ENCODE assay signal across 17 mouse cellular contexts in the genomic region with DNA sequence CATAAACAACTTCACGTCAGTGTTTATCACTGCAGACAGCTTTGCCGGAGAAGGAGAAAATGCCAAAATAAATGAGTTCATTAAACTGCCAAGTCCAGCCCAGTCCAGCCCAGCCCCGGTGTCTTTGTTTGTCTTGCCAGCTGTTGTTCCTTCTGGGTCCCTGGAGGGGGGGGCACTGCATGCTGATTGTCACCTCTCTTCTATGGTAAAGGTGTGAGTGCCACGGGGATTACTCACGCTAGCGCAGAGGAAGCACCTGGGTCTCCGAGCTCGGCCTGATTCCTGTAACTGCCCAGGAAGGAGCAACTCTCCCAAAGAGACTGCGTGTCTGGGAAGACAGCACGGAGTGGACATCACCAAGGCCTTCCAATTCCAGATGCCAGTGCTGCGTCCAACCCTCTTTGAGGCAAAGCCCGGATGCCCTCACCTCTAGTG. TPM values are rescaled to one million over a fixed set of nuclear protein-coding genes. Genes with fewer than 3 reads are reported as not detected.
DNase-seq lines count a peak whose midpoint lies in the region; ATAC-seq and TF ChIP-seq lines count a peak whose summit lies in the region.
"Had no signal": no experiment of that assay in that cellular context is flagged by ENCODE, and none has a peak within 500 bp of the region (broad histone marks: within the 10 kb centered on the region; RNA-seq: fewer than 3 reads in every experiment).

No protein-coding gene starts in this region.

- TF ChIP-seq EP300 in stomach, postnatal 0 days (optimal IDR thresholded peaks at IDR 0.05): no peak

- H3K4me2 ChIP-seq in limb, embryonic 12.5 days: peak overlapping the region; percentile 22; the same call in 1 of the 2 replicates
- no peak overlapping the region for H3K4me2 ChIP-seq in stomach, postnatal 0 days (replicated peaks; ENCODE audit: low read depth)
- H3K4me2 ChIP-seq: heart, embryonic 13.5 days; liver, embryonic 11.5 days had no signal

- peak overlapping the region; percentile 78 for H3K27ac ChIP-seq in gastrocnemius, adult 2 months
- peak overlapping the region; percentile 49 for H3K27ac ChIP-seq in layer of hippocampus, adult 2 months
- H3K27ac ChIP-seq in limb, embryonic 12.5 days: 0 out of 2 replicates have a peak overlapping the region, but pooled peaks have one; percentile 23
- 0 out of 2 replicates have a peak overlapping the region, but pooled peaks have one; percentile 13 for H3K27ac ChIP-seq in stomach, postnatal 0 days (replicated peaks)
- H3K27ac ChIP-seq: heart, embryonic 13.5 days had no signal

- peaks cover 9% of the 10 kb centered on the region for H3K4me1 ChIP-seq in limb, embryonic 12.5 days (replicated peaks)
- H3K4me1 ChIP-seq in stomach, postnatal 0 days (replicated peaks; ENCODE audit: control insufficient read depth, insufficient read depth): 0 out of 2 replicates have a peak, but pooled peaks cover 2% of the 10 kb centered on the region

- no peaks in the 10 kb centered on the region for H3K36me3 ChIP-seq in limb, embryonic 12.5 days
- no peaks in the 10 kb centered on the region for H3K36me3 ChIP-seq in stomach, postnatal 0 days (ENCODE audit: control insufficient read depth, insufficient read depth, low read length)
- H3K36me3 ChIP-seq: heart, embryonic 13.5 days had no signal

- intact Hi-C loops in gastrocnemius, adult 2 months (cut with DNase I): no loop called here
- intact Hi-C loops in gastrocnemius, postnatal 36 days (cut with DNase I): no loop called here

- no peaks in the 10 kb centered on the region for H3K9me3 ChIP-seq in limb, embryonic 12.5 days
- H3K9me3 ChIP-seq in stomach, postnatal 0 days (ENCODE audit: control insufficient read depth, low read length): no peaks in the 10 kb centered on the region
- H3K9me3 ChIP-seq: heart, embryonic 13.5 days had no signal

- DNase-seq in gastrocnemius, adult 2 months: peak; percentile 26
- no peak for DNase-seq in gastrocnemius, postnatal 36 days
- no peak for DNase-seq in layer of hippocampus, adult 2 months (ENCODE audit: low spot score in 2 of 2)
- no peak for DNase-seq in layer of hippocampus, adult 18-20 months (ENCODE audit: low spot score in 2 of 2)
- DNase-seq in stomach, postnatal 0 days (ENCODE audit: low spot score): no peak
- DNase-seq in right cerebral cortex, postnatal 14 days: no peak
- no peak for DNase-seq in retina, embryonic 14.5 days (ENCODE audit: low spot score)
- DNase-seq: cerebellum, adult 9-10 months; kidney, adult 9 months; layer of hippocampus, adult 9-11 months; right cerebral cortex, postnatal 4 days had no signal

- H3K27me3 ChIP-seq in limb, embryonic 12.5 days: no peaks in the 10 kb centered on the region
- H3K27me3 ChIP-seq in stomach, postnatal 0 days (ENCODE audit: control insufficient read depth, insufficient read depth, low read length): no peaks in the 10 kb centered on the region
- H3K27me3 ChIP-seq: heart, embryonic 13.5 days; Patski had no signal

- no peak for TF ChIP-seq CTCF in gastrocnemius, adult 2 months (IDR thresholded peaks at IDR 0.05)
- TF ChIP-seq CTCF in layer of hippocampus, adult 2 months (conservative IDR thresholded peaks at IDR 0.05): no peak
- no peak for TF ChIP-seq CTCF in stomach, postnatal 0 days (IDR thresholded peaks at IDR 0.05; ENCODE audit: low read depth)

- H3K4me3 ChIP-seq in gastrocnemius, adult 2 months: peak overlapping the region; percentile 26; the same call in 1 of the 2 replicates
- H3K4me3 ChIP-seq in layer of hippocampus, adult 2 months: no peak overlapping the region
- no peak overlapping the region for H3K4me3 ChIP-seq in limb, embryonic 12.5 days (replicated peaks)
- H3K4me3 ChIP-seq in stomach, postnatal 0 days (ENCODE audit: low read depth, low read length): no peak overlapping the region
- H3K4me3 ChIP-seq: erythroblast, embryonic 14.5 days; heart, embryonic 13.5 days had no signal

- ATAC-seq in limb, embryonic 12.5 days (ENCODE audit: insufficient number of reproducible peaks, insufficient read depth, low FRiP score, low TSS enrichment, low read depth): no peak
- peak; percentile 39; the same call in 1 of the 2 replicates for ATAC-seq in stomach, postnatal 0 days (ENCODE audit: low FRiP score, low TSS enrichment)
- ATAC-seq: hindbrain, embryonic 16.5 days; Patski had no signal

- no peak overlapping the region for H3K9ac ChIP-seq in limb, embryonic 12.5 days (replicated peaks)
- no peak overlapping the region for H3K9ac ChIP-seq in stomach, postnatal 0 days (ENCODE audit: low read length)
- H3K9ac ChIP-seq: heart, embryonic 13.5 days had no signal

- WGBS in limb, embryonic 12.5 days: 46% methylated on average over 12 of the region's 12 CpGs
- 39% methylated on average over 12 of the region's 12 CpGs for WGBS in stomach, postnatal 0 days

RNA-seq across cellular contexts. Expression of a gene that starts 12.7 kb away (rescaled TPM):
- 10 to 100 TPM; 38.5 to 56.1 TPM for total RNA-seq in gastrocnemius, adult 2 months (2021)
- 10 to 100 TPM; 36.3 to 52.0 TPM for total RNA-seq in gastrocnemius, postnatal 36 days (2021)
- total RNA-seq in layer of hippocampus, adult 2 months (2021): 10 to 100 TPM; 85.1 to 86.0 TPM
- 10 to 100 TPM; 73.4 to 75.7 TPM for total RNA-seq in layer of hippocampus, adult 18-20 months (2021)
- 22.1 and 26.1 TPM in 2 replicates for polyA plus RNA-seq in limb, embryonic 12.5 days (2016; fragmentation: Nextera tagmentation; extraction: Ambion mirVana)
- 61.8 and 62.0 TPM in 2 replicates for polyA plus RNA-seq in stomach, postnatal 0 days (2015; fragmentation: Nextera tagmentation; extraction: Ambion mirVana)

RNA-seq across cellular contexts. Expression of a gene that starts 58.5 kb away (rescaled TPM):
- total RNA-seq in gastrocnemius, adult 2 months (2021): 10 to 100 TPM; 12.0 to 17.4 TPM
- 10 to 100 TPM in 1 of 2 experiments, 1 to 10 TPM in 1; 9.6 to 11.8 TPM for total RNA-seq in gastrocnemius, postnatal 36 days (2021)
- total RNA-seq in layer of hippocampus, adult 2 months (2021): 10 to 100 TPM; 21.2 to 22.7 TPM
- total RNA-seq in layer of hippocampus, adult 18-20 months (2021): 10 to 100 TPM; 22.7 to 23.4 TPM
- 17.6 and 18.1 TPM in 2 replicates for polyA plus RNA-seq in limb, embryonic 12.5 days (2016; fragmentation: Nextera tagmentation; extraction: Ambion mirVana)
- polyA plus RNA-seq in stomach, postnatal 0 days (2015; fragmentation: Nextera tagmentation; extraction: Ambion mirVana): 7.6 and 8.3 TPM in 2 replicates

Comparison
In these comparisons a context has a peak if more than half of its experiments do, and no peak if none do; other contexts are left out.
1. H3K27ac ChIP-seq: peak in every context shown above with its lines; median percentile 78 in gastrocnemius, adult 2 months; 49 in layer of hippocampus, adult 2 months; 23 in limb, embryonic 12.5 days; 13 in stomach, postnatal 0 days.